Mouse (Mus musculus) testis, adult 2 months (tissue): ENCODE measurements around the gene Rangap1.

Source experiments
- CTCF ChIP-seq: fragments of 200-500 bp; IDR thresholded peaks from 2 replicates; pipeline ENCODE4 v1.5.1; 2012; ENCODE audit warnings: low read depth, mild to moderate bottlenecking, inconsistent platforms, low read length, moderate library complexity; ENCODE audit not compliant: control insufficient read depth, insufficient read depth, insufficient replicate concordance
- POLR2A ChIP-seq: fragments of 200-500 bp; IDR thresholded peaks from 2 replicates; pipeline ENCODE4 v1.6.1; 2012; ENCODE audit warnings: low read depth, mild to moderate bottlenecking, inconsistent platforms, low read length, moderate library complexity; ENCODE audit not compliant: control insufficient read depth

DNA sequence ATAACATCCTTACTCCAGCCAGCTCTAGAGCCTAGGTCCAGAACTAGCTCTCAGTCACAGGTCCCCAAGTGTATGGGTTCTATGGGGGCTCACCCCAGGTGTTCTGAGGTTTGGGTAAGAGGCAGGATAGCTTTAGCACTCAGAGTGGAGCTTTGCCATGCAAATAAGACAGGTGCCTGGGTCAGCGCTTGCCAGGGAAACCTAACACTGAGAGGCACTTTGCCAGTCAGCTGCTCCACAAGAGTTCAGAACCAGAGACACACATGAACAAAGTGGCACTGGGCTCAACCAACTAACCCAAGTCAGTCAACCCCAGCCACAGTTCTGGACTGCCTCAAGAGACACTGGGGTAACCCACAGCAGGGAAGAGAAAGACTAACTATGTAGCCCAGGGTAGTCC is 35.6 kb downstream of the Rangap1 start:
- TF ChIP-seq CTCF (no peak), POLR2A (no peak)
